Mouse (Mus musculus): ENCODE results near the gene Bik. TPM values are rescaled to one million over a fixed set of nuclear protein-coding genes. Genes with fewer than 3 reads are reported as not detected.

Bik gene
- total and polyA plus RNA-seq, 2 experiments from 2014 or later: 0.16 to 1.3 TPM

GRCm38 (mm10) chr15:83567728-83568127, 41.1 kb downstream of the Bik start:
- DNase-seq (ENCODE audit: low spot score): no peak
- Histone ChIP-seq H3K9ac (replicated peaks; ENCODE audit: low read length) (no peak overlapping the region), H3K27ac (no peak overlapping the region), H3K9me3 (ENCODE audit: low read length) (no peaks in the 10 kb centered on the region), H3K36me3 (ENCODE audit: insufficient read depth, low read length) (no peaks in the 10 kb centered on the region), H3K4me3 (ENCODE audit: low read length) (no peak overlapping the region), H3K4me2 (ENCODE audit: low read depth, low read length) (no peak overlapping the region), H3K27me3 (ENCODE audit: insufficient read depth, low read length) (no peaks in the 10 kb centered on the region), H3K4me1 (ENCODE audit: insufficient read depth, low read length) (peaks cover 12% of the 10 kb centered on the region; the same call in 1 of the 2 replicates)
- ATAC-seq: no peak
- no peak for TF ChIP-seq CTCF (IDR thresholded peaks at IDR 0.05; ENCODE audit: low read depth)
- 86% methylated on average over 3 of the region's 3 CpGs for whole genome bisulfite sequencing

GRCm38 (mm10) chr15:83568544-83568943, 41.9 kb downstream of the Bik start:
- no peak for TF ChIP-seq CTCF (IDR thresholded peaks at IDR 0.05; ENCODE audit: low read depth)
- Histone ChIP-seq H3K4me3 (ENCODE audit: low read length) (no peak overlapping the region), H3K4me1 (ENCODE audit: insufficient read depth, low read length) (peaks cover 6% of the 10 kb centered on the region; the same call in 1 of the 2 replicates), H3K9ac (replicated peaks; ENCODE audit: low read length) (no peak overlapping the region), H3K4me2 (ENCODE audit: low read depth, low read length) (no peak overlapping the region), H3K36me3 (ENCODE audit: insufficient read depth, low read length) (no peaks in the 10 kb centered on the region), H3K27ac (no peak overlapping the region), H3K27me3 (ENCODE audit: insufficient read depth, low read length) (no peaks in the 10 kb centered on the region), H3K9me3 (ENCODE audit: low read length) (no peaks in the 10 kb centered on the region)
- ATAC-seq: no peak
- 93% methylated on average over 5 of the region's 5 CpGs for WGBS
- no peak for DNase-seq (ENCODE audit: low spot score)

- H3K36me3 ChIP-seq (ENCODE audit: insufficient read depth, low read length): no peaks in the 10 kb centered on the region
- no peak for DNase-seq (ENCODE audit: low spot score)
- no peaks in the 10 kb centered on the region for H3K9me3 ChIP-seq (ENCODE audit: low read length)
- ATAC-seq: no peak
- no peaks in the 10 kb centered on the region for H3K27me3 ChIP-seq (ENCODE audit: insufficient read depth, low read length)
- no peak for TF ChIP-seq CTCF (IDR thresholded peaks at IDR 0.05; ENCODE audit: low read depth)
- H3K27ac ChIP-seq: no peak overlapping the region
- H3K4me2 ChIP-seq (ENCODE audit: low read depth, low read length): no peak overlapping the region
- no peak overlapping the region for H3K9ac ChIP-seq (replicated peaks; ENCODE audit: low read length)
- H3K4me1 ChIP-seq (ENCODE audit: insufficient read depth, low read length): no peaks in the 10 kb centered on the region
- WGBS: 62% methylated on average over 11 of the region's 11 CpGs
- no peak overlapping the region for H3K4me3 ChIP-seq (ENCODE audit: low read length)
Observed at GRCm38 (mm10) chr15:83569682-83570081, 43.0 kb downstream of the Bik start.

- H3K36me3 ChIP-seq (ENCODE audit: insufficient read depth, low read length): 0 out of 2 replicates have a peak, but pooled peaks cover 3% of the 10 kb centered on the region
- no peaks in the 10 kb centered on the region for H3K9me3 ChIP-seq (ENCODE audit: low read length)
- H3K9ac ChIP-seq (replicated peaks; ENCODE audit: low read length): no peak overlapping the region
- TF ChIP-seq CTCF (IDR thresholded peaks at IDR 0.05; ENCODE audit: low read depth): no peak
- H3K4me3 ChIP-seq (ENCODE audit: low read length): no peak overlapping the region
- ATAC-seq: no peak
- H3K4me2 ChIP-seq (ENCODE audit: low read depth, low read length): no peak overlapping the region
- no peaks in the 10 kb centered on the region for H3K27me3 ChIP-seq (ENCODE audit: insufficient read depth, low read length)
- no peaks in the 10 kb centered on the region for H3K4me1 ChIP-seq (ENCODE audit: insufficient read depth, low read length)
- WGBS: 76% methylated on average over 2 of the region's 2 CpGs
- no peak overlapping the region for H3K27ac ChIP-seq
- no peak for DNase-seq (ENCODE audit: low spot score)
Observed at GRCm38 (mm10) chr15:83570641-83571040, 44.0 kb downstream of the Bik start.

GRCm38 (mm10) chr15:83571636-83572035, 45.0 kb downstream of the Bik start:
- H3K4me3 ChIP-seq (ENCODE audit: low read length): no peak overlapping the region
- no peak overlapping the region for H3K27ac ChIP-seq
- WGBS: 83% methylated on average over 5 of the region's 5 CpGs
- H3K9me3 ChIP-seq (ENCODE audit: low read length): no peaks in the 10 kb centered on the region
- DNase-seq (ENCODE audit: low spot score) (no peak), ATAC-seq (no peak)
- no peak for TF ChIP-seq CTCF (IDR thresholded peaks at IDR 0.05; ENCODE audit: low read depth)
- H3K27me3 ChIP-seq (ENCODE audit: insufficient read depth, low read length): no peaks in the 10 kb centered on the region
- no peak overlapping the region for H3K9ac ChIP-seq (replicated peaks; ENCODE audit: low read length)
- H3K36me3 ChIP-seq (ENCODE audit: insufficient read depth, low read length): peaks cover 13% of the 10 kb centered on the region
- no peaks in the 10 kb centered on the region for H3K4me1 ChIP-seq (ENCODE audit: insufficient read depth, low read length)
- no peak overlapping the region for H3K4me2 ChIP-seq (ENCODE audit: low read depth, low read length)

- ATAC-seq: no peak
- no peaks in the 10 kb centered on the region for H3K27me3 ChIP-seq (ENCODE audit: insufficient read depth, low read length)
- 91% methylated on average over 4 of the region's 4 CpGs for WGBS
Observed at GRCm38 (mm10) chr15:83572132-83572531, 45.5 kb downstream of the Bik start.

GRCm38 (mm10) chr15:83573606-83574005, 46.9 kb downstream of the Bik start:
- Histone ChIP-seq H3K36me3 (ENCODE audit: insufficient read depth, low read length) (peaks cover 32% of the 10 kb centered on the region), H3K4me3 (ENCODE audit: low read length) (no peak overlapping the region), H3K9me3 (ENCODE audit: low read length) (no peaks in the 10 kb centered on the region), H3K27me3 (ENCODE audit: insufficient read depth, low read length) (no peaks in the 10 kb centered on the region), H3K27ac (no peak overlapping the region), H3K4me1 (ENCODE audit: insufficient read depth, low read length) (no peaks in the 10 kb centered on the region), H3K9ac (replicated peaks; ENCODE audit: low read length) (no peak overlapping the region), H3K4me2 (ENCODE audit: low read depth, low read length) (no peak overlapping the region)
- WGBS: 94% methylated on average over 12 of the region's 12 CpGs
- no peak for ATAC-seq
- no peak for DNase-seq (ENCODE audit: low spot score)
- TF ChIP-seq CTCF (IDR thresholded peaks at IDR 0.05; ENCODE audit: low read depth): no peak

More at GRCm38 (mm10) chr15:83572132-83572531, 45.5 kb downstream of the Bik start:
- no peak for TF ChIP-seq CTCF (IDR thresholded peaks at IDR 0.05; ENCODE audit: low read depth)
- no peaks in the 10 kb centered on the region for H3K4me1 ChIP-seq (ENCODE audit: insufficient read depth, low read length)
- no peaks in the 10 kb centered on the region for H3K9me3 ChIP-seq (ENCODE audit: low read length)
- no peak overlapping the region for H3K9ac ChIP-seq (replicated peaks; ENCODE audit: low read length)
- DNase-seq (ENCODE audit: low spot score): no peak
- H3K36me3 ChIP-seq (ENCODE audit: insufficient read depth, low read length): peaks cover 18% of the 10 kb centered on the region
- no peak overlapping the region for H3K4me3 ChIP-seq (ENCODE audit: low read length)
- H3K27ac ChIP-seq: no peak overlapping the region
- H3K4me2 ChIP-seq (ENCODE audit: low read depth, low read length): no peak overlapping the region
